Mouse (Mus musculus) liver, adult 2 months (tissue): ENCODE results near the gene Olfr1209. TPM values are rescaled to one million over a fixed set of nuclear protein-coding genes. Genes with fewer than 3 reads are reported as not detected.

Experiments used
- DNase-seq: peaks from one replicate; pipeline ENCODE4 v3.0.0-alpha.2; 2011; ENCODE audit warnings: low read depth, low spot score; ENCODE audit errors: extremely low read depth
- H3K27ac ChIP-seq: fragments of 200-500 bp; replicated peaks from 2 replicates; pipeline ENCODE4 v1.5.1; 2012; ENCODE audit warnings: low read depth, mild to moderate bottlenecking, control low read depth, inconsistent platforms, low read length; ENCODE audit not compliant: insufficient read depth
- H3K27me3 ChIP-seq: fragments of 200-500 bp; 2 replicates; pipeline ENCODE4 v1.6.1; 2012; ENCODE audit warnings: mild to moderate bottlenecking, moderate library complexity, low read length, inconsistent platforms; ENCODE audit not compliant: control insufficient read depth, insufficient read depth
- H3K36me3 ChIP-seq: fragments of 200-500 bp; 2 replicates; pipeline ENCODE4 v1.6.1; 2012; ENCODE audit warnings: low read length, inconsistent platforms; ENCODE audit not compliant: control insufficient read depth, insufficient read depth
- H3K4me1 ChIP-seq: fragments of 200-500 bp; 2 replicates; pipeline ENCODE4 v1.6.1; 2011; ENCODE audit warnings: low read length; ENCODE audit not compliant: control insufficient read depth, insufficient read depth
- H3K4me3 ChIP-seq: fragments of 200-500 bp; 2 replicates; pipeline ENCODE4 v1.5.1; 2011; ENCODE audit warnings: low read depth, mild to moderate bottlenecking, control low read depth, low read length, moderate library complexity; ENCODE audit not compliant: insufficient read depth
- H3K79me2 ChIP-seq: fragments of 200-500 bp; 2 replicates; pipeline ENCODE4 v1.6.1; 2012; ENCODE audit warnings: inconsistent platforms, mild to moderate bottlenecking, low read length, moderate library complexity; ENCODE audit not compliant: control insufficient read depth, insufficient read depth
- H3K9ac ChIP-seq: fragments of 200-500 bp; 2 replicates; pipeline ENCODE4 v1.6.1; 2012; ENCODE audit warnings: low read depth, mild to moderate bottlenecking, control low read depth, inconsistent platforms, low read length
- CTCF ChIP-seq: fragments of 200-500 bp; IDR thresholded peaks from 2 replicates; pipeline ENCODE4 v1.5.1; 2011; ENCODE audit warnings: low read depth, low read length, control low read depth
- POLR2A ChIP-seq: fragments of 200-500 bp; IDR thresholded peaks from 2 replicates; pipeline ENCODE4 v1.6.1; 2011; ENCODE audit warnings: low read length, control low read depth; ENCODE audit not compliant: insufficient read depth; ENCODE audit errors: extremely low read depth
- WGBS: fragments of 180-500 bp; shearing (Covaris S2); methylation state at CpG from one replicate; pipeline ENCODE4 v1.1.7; 2018; 5-methylcytosine and 5-hydroxymethylcytosine counted together
- polyA plus RNA-seq: library from polyadenylated mRNA; depleted of rRNA; stranded (reverse); fragments of >200 nt; gene quantifications from 2 replicates; pipeline ENCODE4 v1.2.3, GENCODE M21; 2012; rRNA removed
- total RNA-seq: library from RNA; depleted of rRNA; stranded (reverse); fragments of >200 nt; gene quantifications from 2 replicates; pipeline ENCODE4 v1.2.3, GENCODE M21; 2014; rRNA removed

Olfr1209 gene
- not detected in 2 replicates for total RNA-seq
- not detected in 2 replicates for polyA plus RNA-seq

DNA sequence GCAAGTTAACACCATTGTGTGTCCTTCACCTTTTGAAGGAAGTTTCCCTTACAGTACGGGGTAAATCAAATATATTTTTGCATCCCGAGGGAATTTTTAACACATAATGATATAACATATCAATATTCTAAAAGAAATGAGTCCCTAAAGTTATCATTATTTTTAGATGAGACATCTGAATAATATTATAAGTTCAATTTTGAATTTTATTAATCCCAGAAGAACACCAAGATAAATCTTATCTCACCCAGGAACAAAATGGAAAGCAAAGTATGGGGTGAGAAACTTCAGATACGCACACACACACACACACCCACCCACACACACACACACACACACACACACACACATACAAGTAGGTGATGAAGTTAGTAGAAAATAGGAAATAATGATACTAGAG, at the start of gene Olfr1209:
Gene Olfr1209 (minus strand): TSS at position 101 of the 400 bp plus-strand sequence.
- TF ChIP-seq CTCF (no peak), POLR2A (no peak)
- no peaks in the 10 kb centered on the region for H3K36me3 ChIP-seq
- H3K4me3 ChIP-seq: no peak within 1 kb of the TSS
- DNase-seq: no peak
- H3K4me1 ChIP-seq: no peaks in the 10 kb centered on the region
- 81% methylated on average over 3 of the region's 3 CpGs for WGBS
- no peak within 1 kb of the TSS for H3K9ac ChIP-seq
- no peak within 1 kb of the TSS for H3K27ac ChIP-seq
- H3K27me3 ChIP-seq: no peaks in the 10 kb centered on the region
- no peaks in the 10 kb centered on the region for H3K79me2 ChIP-seq

DNA sequence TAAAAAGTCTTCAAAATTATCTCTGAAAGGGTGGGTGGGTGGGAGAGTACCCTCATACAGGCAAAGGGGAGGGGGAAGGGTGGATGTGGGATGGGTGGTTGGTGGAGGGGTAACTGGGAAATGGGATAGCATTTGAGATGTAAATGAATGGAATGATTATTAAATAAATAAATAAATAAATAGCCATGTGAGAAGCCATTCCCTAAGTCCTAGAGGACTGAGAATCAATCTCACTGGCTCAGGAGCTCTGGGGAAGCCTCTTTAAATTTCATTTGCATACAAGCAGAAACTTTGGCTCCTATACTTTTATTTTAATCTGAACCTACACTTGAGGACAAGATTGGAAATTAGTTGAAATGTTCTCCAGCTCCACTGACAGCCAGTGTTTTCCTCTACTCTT, 38.7 kb upstream of the Olfr1209 start, which contains the start of gene Olfr1212:
Gene Olfr1212 (plus strand): TSS at position 301 of the 400 bp plus-strand sequence.
- TF ChIP-seq POLR2A (no peak), CTCF (no peak)
- H3K79me2 ChIP-seq: no peaks in the 10 kb centered on the region

DNA sequence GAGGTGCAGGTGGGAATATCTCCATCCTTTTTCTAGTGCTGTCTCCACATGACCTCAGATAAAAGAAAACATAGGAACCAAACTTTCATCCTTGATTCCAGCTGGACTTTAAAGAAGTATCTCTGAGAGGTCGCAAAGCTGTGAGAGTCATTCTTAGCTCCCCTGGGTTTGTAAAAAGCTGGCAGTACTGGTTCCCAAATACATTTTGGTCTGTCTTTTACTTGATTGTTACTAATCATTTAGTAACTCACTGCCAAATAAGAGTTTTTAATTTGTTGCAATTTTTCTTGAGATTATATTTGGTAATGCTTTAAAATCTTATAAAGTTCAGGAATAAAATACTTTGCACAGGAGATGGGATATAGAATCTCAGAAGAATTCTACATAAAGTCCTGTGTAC, 23.1 kb upstream of the Olfr1209 start, which contains the start of gene Olfr1211:
Gene Olfr1211 (minus strand): TSS at position 101 of the 400 bp plus-strand sequence.
- DNase-seq: no peak
- TF ChIP-seq CTCF: no peak
- no peak for TF ChIP-seq POLR2A
- 91% methylated on average over 1 of the region's 1 CpGs for WGBS
- Histone ChIP-seq H3K36me3 (no peaks in the 10 kb centered on the region), H3K79me2 (no peaks in the 10 kb centered on the region), H3K27ac (no peak within 1 kb of the TSS), H3K4me1 (no peaks in the 10 kb centered on the region), H3K4me3 (no peak within 1 kb of the TSS), H3K27me3 (no peaks in the 10 kb centered on the region), H3K9ac (no peak within 1 kb of the TSS)

More for the DNA sequence above, 38.7 kb upstream of the Olfr1209 start, which contains the start of gene Olfr1212:
- H3K36me3 ChIP-seq: no peaks in the 10 kb centered on the region
- no peak within 1 kb of the TSS for H3K9ac ChIP-seq
- H3K4me3 ChIP-seq: no peak within 1 kb of the TSS
- no peaks in the 10 kb centered on the region for H3K27me3 ChIP-seq
- H3K27ac ChIP-seq: no peak within 1 kb of the TSS
- no peak for DNase-seq
- no peaks in the 10 kb centered on the region for H3K4me1 ChIP-seq

DNA sequence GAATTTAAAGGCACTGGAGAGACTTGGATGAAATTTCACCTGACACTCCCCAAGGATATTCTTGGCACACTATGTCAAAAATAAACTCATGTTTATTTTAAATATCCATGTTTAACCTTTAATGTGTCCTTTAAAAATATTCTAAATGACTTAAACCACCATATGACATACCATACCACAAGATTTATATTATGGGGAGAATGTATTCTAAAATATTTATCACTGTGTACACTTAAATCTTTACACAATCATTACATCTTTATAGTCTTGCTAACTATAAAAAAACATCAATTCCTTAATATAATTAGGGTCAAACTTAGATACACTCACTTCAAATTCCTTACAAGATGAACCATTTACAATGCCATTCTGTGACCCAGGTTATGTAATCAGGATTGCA, 12.7 kb downstream of the Olfr1209 start, which contains the start of gene Olfr1208:
Gene Olfr1208 (minus strand): TSS at position 101 of the 400 bp plus-strand sequence.
- Histone ChIP-seq H3K4me1 (no peaks in the 10 kb centered on the region), H3K36me3 (no peaks in the 10 kb centered on the region), H3K4me3 (no peak within 1 kb of the TSS), H3K27ac (no peak within 1 kb of the TSS), H3K9ac (no peak within 1 kb of the TSS), H3K27me3 (no peaks in the 10 kb centered on the region), H3K79me2 (no peaks in the 10 kb centered on the region)
- no peak for DNase-seq
- TF ChIP-seq CTCF: no peak
- no peak for TF ChIP-seq POLR2A

DNA sequence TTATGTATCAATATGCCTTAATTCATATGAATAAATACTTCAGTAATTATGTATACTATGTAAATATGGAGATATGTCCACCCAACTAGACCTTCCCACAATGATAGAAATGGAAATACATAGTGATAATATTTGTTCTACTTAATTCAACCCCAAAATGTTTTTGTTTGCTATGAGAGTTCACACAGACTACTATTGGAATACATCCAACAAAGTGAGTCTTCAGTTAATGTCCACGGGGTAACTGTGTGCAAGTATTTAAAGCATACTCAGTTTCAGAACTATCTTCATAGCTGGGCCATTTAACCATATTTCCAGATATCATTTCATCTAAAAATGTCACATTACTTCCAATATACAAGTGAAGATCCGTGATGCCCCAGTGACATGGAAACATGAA, 52.0 kb downstream of the Olfr1209 start, which contains the start of gene Olfr1206:
Gene Olfr1206 (plus strand): TSS at position 301 of the 400 bp plus-strand sequence.
- no peak for TF ChIP-seq POLR2A
- no peak for TF ChIP-seq CTCF
- H3K27me3 ChIP-seq: no peaks in the 10 kb centered on the region
- 72% methylated on average over 2 of the region's 2 CpGs for WGBS

More for the DNA sequence above, 52.0 kb downstream of the Olfr1209 start, which contains the start of gene Olfr1206:
- H3K79me2 ChIP-seq: no peaks in the 10 kb centered on the region
- no peaks in the 10 kb centered on the region for H3K4me1 ChIP-seq
- no peak for DNase-seq
- H3K36me3 ChIP-seq: no peaks in the 10 kb centered on the region
- H3K27ac ChIP-seq: no peak within 1 kb of the TSS
- H3K9ac ChIP-seq: no peak within 1 kb of the TSS
- H3K4me3 ChIP-seq: no peak within 1 kb of the TSS

Other genes starting within 250 kb of the Olfr1209 start
- not detected in 2 replicates for gene Olfr1193, start 239.5 kb downstream of the Olfr1209 start, total RNA-seq
- gene Olfr1193, start 239.5 kb downstream of the Olfr1209 start, polyA plus RNA-seq: not detected in 2 replicates
- not detected in 2 replicates for gene Olfr1195, start 226.0 kb downstream of the Olfr1209 start, total RNA-seq
- gene Olfr1195, start 226.0 kb downstream of the Olfr1209 start, polyA plus RNA-seq: not detected in 2 replicates
- not detected in 2 replicates for gene Olfr1196, start 210.6 kb downstream of the Olfr1209 start, total RNA-seq
- gene Olfr1196, start 210.6 kb downstream of the Olfr1209 start, polyA plus RNA-seq: not detected in 2 replicates
- not detected in 2 replicates for gene Olfr1197, start 182.8 kb downstream of the Olfr1209 start, total RNA-seq
- not detected in 2 replicates for gene Olfr1197, start 182.8 kb downstream of the Olfr1209 start, polyA plus RNA-seq
- gene Olfr1198, start 163.8 kb downstream of the Olfr1209 start, total RNA-seq: not detected in 2 replicates
- gene Olfr1198, start 163.8 kb downstream of the Olfr1209 start, polyA plus RNA-seq: not detected in 2 replicates
- not detected in 2 replicates for gene Olfr1199, start 154.7 kb downstream of the Olfr1209 start, total RNA-seq
- not detected in 2 replicates for gene Olfr1199, start 154.7 kb downstream of the Olfr1209 start, polyA plus RNA-seq
- gene Olfr1200, start 144.7 kb downstream of the Olfr1209 start, total RNA-seq: not detected in 2 replicates
- not detected in 2 replicates for gene Olfr1200, start 144.7 kb downstream of the Olfr1209 start, polyA plus RNA-seq
- not detected in 2 replicates for gene Olfr1201, start 122.1 kb downstream of the Olfr1209 start, total RNA-seq
- not detected in 2 replicates for gene Olfr1201, start 122.1 kb downstream of the Olfr1209 start, polyA plus RNA-seq
- not detected in 2 replicates for gene Olfr1202, start 100.7 kb downstream of the Olfr1209 start, total RNA-seq
- gene Olfr1202, start 100.7 kb downstream of the Olfr1209 start, polyA plus RNA-seq: not detected in 2 replicates
- not detected in 2 replicates for gene Olfr1205, start 85.4 kb downstream of the Olfr1209 start, total RNA-seq
- not detected in 2 replicates for gene Olfr1205, start 85.4 kb downstream of the Olfr1209 start, polyA plus RNA-seq
- not detected in 2 replicates for gene Olfr1204, start 65.9 kb downstream of the Olfr1209 start, total RNA-seq
- not detected in 2 replicates for gene Olfr1204, start 65.9 kb downstream of the Olfr1209 start, polyA plus RNA-seq
- gene Olfr1206, start 51.9 kb downstream of the Olfr1209 start, total RNA-seq: not detected in 2 replicates
- not detected in 2 replicates for gene Olfr1206, start 51.9 kb downstream of the Olfr1209 start, polyA plus RNA-seq
- not detected in 2 replicates for gene Olfr1208, start 12.8 kb downstream of the Olfr1209 start, total RNA-seq
- gene Olfr1208, start 12.8 kb downstream of the Olfr1209 start, polyA plus RNA-seq: not detected in 2 replicates
- gene Olfr1211, start 23.0 kb upstream of the Olfr1209 start, total RNA-seq: not detected in 2 replicates
- gene Olfr1211, start 23.0 kb upstream of the Olfr1209 start, polyA plus RNA-seq: not detected in 2 replicates
- not detected in 2 replicates for gene Olfr1212, start 38.8 kb upstream of the Olfr1209 start, total RNA-seq
- not detected in 2 replicates for gene Olfr1212, start 38.8 kb upstream of the Olfr1209 start, polyA plus RNA-seq
- not detected in 2 replicates for gene Gm13762, start 65.1 kb upstream of the Olfr1209 start, total RNA-seq
- not detected in 2 replicates for gene Gm13762, start 65.1 kb upstream of the Olfr1209 start, polyA plus RNA-seq
- gene Olfr1214, start 77.5 kb upstream of the Olfr1209 start, total RNA-seq: not detected in 2 replicates
- not detected in 2 replicates for gene Olfr1214, start 77.5 kb upstream of the Olfr1209 start, polyA plus RNA-seq
- not detected in 2 replicates for gene Olfr1215, start 91.8 kb upstream of the Olfr1209 start, total RNA-seq
- gene Olfr1215, start 91.8 kb upstream of the Olfr1209 start, polyA plus RNA-seq: not detected in 2 replicates
- gene Olfr1216, start 103.2 kb upstream of the Olfr1209 start, total RNA-seq: not detected in 2 replicates
- not detected in 2 replicates for gene Olfr1216, start 103.2 kb upstream of the Olfr1209 start, polyA plus RNA-seq
- not detected in 2 replicates for gene Olfr1217, start 116.9 kb upstream of the Olfr1209 start, total RNA-seq
- gene Olfr1217, start 116.9 kb upstream of the Olfr1209 start, polyA plus RNA-seq: not detected in 2 replicates
- not detected in 2 replicates for gene Olfr1218, start 146.0 kb upstream of the Olfr1209 start, total RNA-seq
- not detected in 2 replicates for gene Olfr1218, start 146.0 kb upstream of the Olfr1209 start, polyA plus RNA-seq
- gene Olfr1219, start 168.4 kb upstream of the Olfr1209 start, total RNA-seq: not detected in 2 replicates
- gene Olfr1219, start 168.4 kb upstream of the Olfr1209 start, polyA plus RNA-seq: not detected in 2 replicates
- gene Olfr1220, start 191.7 kb upstream of the Olfr1209 start, total RNA-seq: not detected in 2 replicates
- gene Olfr1220, start 191.7 kb upstream of the Olfr1209 start, polyA plus RNA-seq: not detected in 2 replicates
- gene Olfr1221, start 202.1 kb upstream of the Olfr1209 start, total RNA-seq: not detected in 2 replicates
- gene Olfr1221, start 202.1 kb upstream of the Olfr1209 start, polyA plus RNA-seq: not detected in 2 replicates
- gene Olfr1222, start 217.9 kb upstream of the Olfr1209 start, total RNA-seq: not detected in 2 replicates
- gene Olfr1222, start 217.9 kb upstream of the Olfr1209 start, polyA plus RNA-seq: not detected in 2 replicates
- not detected in 2 replicates for gene Olfr1223, start 236.4 kb upstream of the Olfr1209 start, total RNA-seq
- gene Olfr1223, start 236.4 kb upstream of the Olfr1209 start, polyA plus RNA-seq: not detected in 2 replicates
- not detected in 2 replicates for gene Olfr1224-ps1, start 248.9 kb upstream of the Olfr1209 start, total RNA-seq
- gene Olfr1224-ps1, start 248.9 kb upstream of the Olfr1209 start, polyA plus RNA-seq: not detected in 2 replicates